Mouse (Mus musculus) fibroblast of lung, adult 2 months (primary cell): ENCODE measurements around the gene Gm38392.
"Not testable (repeated sequence)": the region's sequence is repeated elsewhere in the genome, so short reads cannot be mapped to it uniquely, and the experiment has no call there.

Experiments
- DNase-seq: peaks from one replicate; pipeline ENCODE4 v3.0.0-alpha.2; 2011; ENCODE audit warnings: low read depth

Gene Gm38392

GRCm38 (mm10) chr3:88276529-88277143, 10.4 kb downstream of the Gm38392 start:
- no peak for DNase-seq

GRCm38 (mm10) chr3:88276121-88276520, 10.9 kb downstream of the Gm38392 start:
- no peak for DNase-seq

DNA sequence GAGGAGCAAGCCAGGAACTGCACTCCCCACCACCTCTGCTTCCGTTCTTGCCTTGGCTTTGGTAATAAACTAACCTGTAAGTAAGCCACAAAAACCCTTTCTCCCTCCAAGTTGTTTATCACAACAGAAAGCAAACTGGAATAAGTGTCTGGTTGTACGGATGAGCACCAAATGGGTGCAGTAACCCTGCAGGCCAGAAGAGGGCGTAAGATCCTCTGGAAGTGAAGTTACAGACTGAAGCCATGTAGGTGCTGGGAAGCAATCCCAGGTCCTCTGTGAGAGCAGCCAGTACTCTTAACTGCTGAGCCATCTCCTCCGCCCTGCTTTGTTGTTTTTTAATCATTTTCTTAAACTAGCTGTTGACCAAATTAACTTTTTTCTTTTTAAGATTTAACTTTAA, 13.0 kb downstream of the Gm38392 start:
- no peak for DNase-seq

DNA sequence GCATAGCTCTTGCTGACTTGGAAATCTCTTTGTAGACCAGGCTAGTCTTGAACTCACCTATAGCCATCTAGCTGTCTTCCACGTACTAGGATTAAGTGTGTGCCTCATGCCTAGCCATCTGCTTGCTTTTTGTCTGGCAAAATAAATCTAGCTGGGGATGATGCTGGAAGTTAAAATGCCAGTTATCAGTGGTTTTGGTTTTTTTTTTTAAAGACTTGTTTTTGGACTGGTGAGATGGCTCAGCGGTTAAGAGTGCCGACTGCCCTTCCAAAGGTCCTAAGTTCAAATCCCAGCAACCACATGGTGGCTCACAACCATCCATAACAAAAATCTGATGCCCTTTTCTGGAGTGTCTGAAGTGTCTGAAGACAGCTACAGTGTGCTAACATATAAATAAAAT, 15.2 kb downstream of the Gm38392 start:
- DNase-seq, result no peak

- DNase-seq, result not testable (repeated sequence)
Observed at GRCm38 (mm10) chr3:88271298-88271697, 15.7 kb downstream of the Gm38392 start.

- DNase-seq, result no peak
Observed at GRCm38 (mm10) chr3:88268991-88269390, 18.0 kb downstream of the Gm38392 start.

DNA sequence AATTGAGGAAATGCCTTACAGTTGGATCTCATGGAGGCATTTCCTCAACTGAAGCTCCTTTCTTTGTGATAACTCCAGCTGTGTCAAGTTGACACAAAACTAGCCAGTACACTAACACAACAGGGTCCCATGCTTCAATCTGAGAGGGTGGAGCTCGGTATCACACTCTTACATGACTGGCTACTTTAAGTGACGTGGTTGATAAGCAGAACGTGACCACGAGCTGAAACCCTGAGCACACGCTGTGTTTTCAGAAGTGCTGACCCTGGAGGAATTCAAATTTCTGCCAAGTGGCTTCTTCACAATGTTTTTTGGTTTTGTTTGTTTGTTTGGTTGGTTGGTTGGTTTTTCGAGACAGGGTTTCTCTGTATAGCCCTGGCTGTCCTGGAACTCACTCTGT, 19.0 kb downstream of the Gm38392 start:
- not testable (repeated sequence) for DNase-seq

- DNase-seq, result no peak
Observed at GRCm38 (mm10) chr3:88262346-88262745, 24.7 kb downstream of the Gm38392 start.

- DNase-seq, result no peak
Observed at GRCm38 (mm10) chr3:88256382-88256781, 30.6 kb downstream of the Gm38392 start.

DNA sequence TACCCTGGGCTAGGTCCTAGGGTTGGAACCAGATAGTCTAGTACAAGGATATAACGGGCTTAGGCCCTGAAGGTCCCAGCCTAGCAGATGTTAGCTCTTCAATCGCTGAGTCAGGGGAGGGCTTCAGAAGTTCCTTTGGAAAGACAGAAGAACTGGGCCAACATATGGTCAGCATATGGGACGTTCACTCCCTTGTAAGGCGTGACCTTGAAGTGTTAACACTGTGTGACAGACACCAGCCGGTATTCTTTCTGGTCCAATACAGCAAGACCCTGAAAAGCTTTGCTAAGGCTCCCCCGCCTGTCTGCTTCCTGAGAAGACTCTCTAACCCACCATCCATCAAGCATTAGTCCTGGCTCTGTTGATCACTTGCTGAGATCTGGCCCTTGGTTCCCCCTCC, 31.1 kb downstream of the Gm38392 start:
- DNase-seq, result no peak

GRCm38 (mm10) chr3:88254268-88254926, 32.6 kb downstream of the Gm38392 start, which contains the start of gene Rhbg:
Gene Rhbg, minus strand, starts transcription at chr3:88254709.
- no peak for DNase-seq

DNA sequence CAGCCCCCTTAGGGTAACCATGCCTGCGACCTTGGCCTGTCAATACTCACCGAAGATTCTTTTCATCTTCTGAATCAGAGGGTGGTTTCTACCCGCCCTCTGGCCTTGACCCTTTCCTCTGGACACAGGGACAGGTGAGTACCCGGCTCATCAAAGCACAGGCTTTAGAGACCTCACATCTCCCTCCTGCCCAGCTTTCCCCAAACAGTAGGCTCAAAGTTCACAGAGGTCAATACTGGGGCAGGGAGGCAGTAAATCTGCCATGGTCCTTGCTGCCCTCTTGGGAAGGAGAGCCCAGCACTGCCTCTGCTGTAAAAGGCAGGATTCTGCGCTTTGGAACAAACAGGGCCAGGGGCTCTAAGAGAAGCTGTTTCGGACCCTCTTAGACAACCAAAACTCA, 34.3 kb downstream of the Gm38392 start:
- DNase-seq, result no peak

DNA sequence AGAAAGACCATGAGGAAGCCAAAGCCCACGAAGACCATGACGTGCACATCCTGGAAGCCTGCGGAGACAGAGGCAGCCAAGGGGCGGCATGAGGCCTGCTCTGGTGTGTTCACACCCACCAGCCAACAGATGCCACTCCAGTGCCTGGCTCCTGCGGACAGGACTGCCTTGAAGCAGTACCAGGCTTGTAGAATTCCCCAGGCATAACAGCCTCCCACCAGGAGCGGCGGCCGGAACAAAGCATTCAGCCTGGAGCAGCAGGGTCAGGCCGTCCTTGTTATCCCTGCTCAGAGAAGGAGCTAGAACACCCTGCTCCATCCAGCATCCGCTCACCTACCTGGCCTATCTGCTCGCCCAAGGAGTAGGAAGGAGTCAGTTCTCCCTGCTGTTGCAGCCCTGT, 38.6 kb downstream of the Gm38392 start:
- DNase-seq, result no peak

DNA sequence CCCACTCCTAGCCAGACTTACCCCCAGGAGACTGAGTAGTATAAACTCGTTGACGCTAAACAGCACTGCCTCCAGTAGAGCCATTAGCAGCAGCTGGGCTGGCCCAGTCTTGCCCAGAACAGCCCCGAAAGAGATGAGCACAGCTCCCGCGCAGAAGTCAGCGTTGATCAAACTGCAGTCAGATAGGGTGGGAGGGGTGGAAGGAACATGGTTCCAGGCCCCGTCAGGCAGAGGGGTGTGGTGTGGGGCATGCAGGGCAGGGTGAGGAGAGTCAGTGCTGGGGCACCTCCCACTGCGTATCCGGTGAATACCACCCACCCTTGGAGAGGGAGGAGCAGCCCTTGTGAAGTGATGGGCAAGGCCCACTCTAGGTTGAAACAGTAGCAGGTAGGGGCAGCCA, 39.3 kb downstream of the Gm38392 start:
- no peak for DNase-seq

DNA sequence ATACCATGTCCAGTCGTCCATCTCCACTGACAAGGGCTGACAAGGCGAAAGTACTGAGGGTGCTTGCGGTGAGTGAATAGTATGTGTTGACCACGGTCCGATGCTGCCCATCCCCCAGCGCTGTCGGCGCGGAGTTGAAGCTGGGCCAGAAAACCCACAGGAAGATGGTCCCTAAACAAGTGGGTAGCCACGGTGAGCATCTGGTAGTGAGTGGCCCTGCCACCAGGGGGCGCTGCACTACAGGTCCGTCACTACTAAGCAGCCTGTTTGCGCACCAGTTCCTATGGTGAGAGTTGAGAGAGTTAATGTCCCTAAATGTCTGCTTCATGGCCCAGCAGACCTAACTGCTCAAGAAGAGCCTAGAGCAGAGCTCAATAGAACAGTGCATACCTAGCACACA, 41.2 kb downstream of the Gm38392 start:
- no peak for DNase-seq

DNA sequence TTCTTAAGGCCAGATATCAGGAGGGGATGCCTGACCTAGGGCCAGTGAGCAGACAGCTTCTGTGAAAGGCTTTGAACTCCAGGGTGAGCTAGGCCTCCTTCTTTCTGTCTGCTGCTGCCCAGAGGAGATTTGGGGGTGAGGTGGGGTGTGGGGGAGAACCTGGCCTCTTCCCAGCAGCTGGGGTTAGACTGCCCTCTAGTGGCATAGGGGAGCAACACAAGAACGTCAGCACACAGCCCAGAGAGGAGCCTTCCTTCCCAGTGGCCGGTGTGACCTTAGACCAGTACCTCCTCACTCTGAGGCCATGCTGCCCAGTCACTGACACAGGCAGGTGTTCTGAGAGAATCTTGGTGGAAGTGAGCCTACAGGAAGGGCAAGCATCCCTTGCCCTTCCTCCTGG, 42.9 kb downstream of the Gm38392 start:
- DNase-seq, result no peak

DNA sequence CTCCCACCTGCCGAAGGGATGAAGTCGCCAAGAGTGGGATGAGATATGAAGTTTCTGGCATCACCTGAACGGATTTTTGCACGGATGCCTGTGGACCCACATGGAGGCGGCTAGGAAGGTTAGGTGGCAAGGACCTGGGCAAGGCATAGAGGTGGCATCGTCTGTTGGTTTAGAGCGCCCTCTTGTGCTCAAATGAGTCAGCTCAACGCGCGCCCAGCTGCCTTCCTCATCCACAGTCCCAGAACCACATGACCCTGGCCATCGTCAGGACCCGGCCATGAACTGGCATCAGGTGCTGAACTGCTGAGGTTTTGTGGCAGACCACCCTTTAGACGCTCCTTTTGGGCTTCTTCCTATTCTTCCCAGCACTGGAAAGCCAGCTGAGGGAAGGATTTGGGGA, 44.5 kb downstream of the Gm38392 start:
- no peak for DNase-seq

GRCm38 (mm10) chr3:88241045-88241786, 45.8 kb downstream of the Gm38392 start:
- DNase-seq, result no peak

DNA sequence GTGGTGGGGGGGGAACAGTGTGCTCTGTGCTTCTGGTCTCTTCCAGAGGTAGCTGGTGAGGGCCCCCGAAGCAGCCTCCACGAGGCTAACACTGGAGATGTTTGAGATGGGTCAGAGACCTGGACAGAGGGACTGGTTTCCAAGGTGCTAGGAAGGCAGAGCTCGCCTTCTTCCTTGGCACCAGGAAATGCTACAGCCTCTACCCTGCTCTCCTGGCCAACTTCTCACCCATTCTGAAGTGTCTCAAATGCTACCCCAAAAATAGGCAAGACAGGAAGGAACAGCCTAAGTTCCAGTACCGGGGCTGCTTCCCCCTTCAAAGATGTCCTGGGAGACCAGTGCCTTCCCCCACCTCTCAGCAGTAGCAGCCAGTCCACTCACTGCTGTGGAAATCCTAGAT, 47.6 kb downstream of the Gm38392 start:
- DNase-seq, result no peak

- DNase-seq, result no peak
Observed at GRCm38 (mm10) chr3:88238866-88239391, 48.1 kb downstream of the Gm38392 start.

- DNase-seq, result no peak
Observed at GRCm38 (mm10) chr3:88237556-88238194, 49.3 kb downstream of the Gm38392 start.

- no peak for DNase-seq
Observed at GRCm38 (mm10) chr3:88237161-88237555, 49.9 kb downstream of the Gm38392 start.

DNA sequence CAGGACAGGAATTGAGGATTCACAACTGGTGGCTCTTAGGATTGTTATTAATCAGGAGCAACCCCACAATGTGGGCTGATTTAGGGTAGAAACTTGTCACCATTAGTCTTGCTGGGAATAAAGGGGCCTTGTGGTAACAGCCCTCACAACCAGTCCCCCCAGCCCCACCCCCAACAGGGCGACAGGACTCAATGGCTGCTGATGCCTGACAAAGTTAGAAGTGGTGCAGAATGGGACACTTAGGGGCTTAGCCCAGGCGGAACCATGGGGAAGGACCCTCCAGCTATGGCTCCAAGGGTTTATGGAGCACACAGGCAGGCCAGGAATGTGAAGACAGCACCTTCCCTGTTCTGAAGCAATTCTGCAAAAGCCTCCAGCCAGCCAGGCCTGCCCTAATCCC, 51.4 kb downstream of the Gm38392 start:
- no peak for DNase-seq
